Mouse (Mus musculus): ENCODE results near the gene Atf2. TPM values are rescaled to one million over a fixed set of nuclear protein-coding genes. Genes with fewer than 3 reads are reported as not detected.

The Atf2 gene
- 89.6 and 101 TPM in 2 replicates for polyA plus RNA-seq (2014; fragmentation: Nextera tagmentation; extraction: Ambion mirVana)

DNA sequence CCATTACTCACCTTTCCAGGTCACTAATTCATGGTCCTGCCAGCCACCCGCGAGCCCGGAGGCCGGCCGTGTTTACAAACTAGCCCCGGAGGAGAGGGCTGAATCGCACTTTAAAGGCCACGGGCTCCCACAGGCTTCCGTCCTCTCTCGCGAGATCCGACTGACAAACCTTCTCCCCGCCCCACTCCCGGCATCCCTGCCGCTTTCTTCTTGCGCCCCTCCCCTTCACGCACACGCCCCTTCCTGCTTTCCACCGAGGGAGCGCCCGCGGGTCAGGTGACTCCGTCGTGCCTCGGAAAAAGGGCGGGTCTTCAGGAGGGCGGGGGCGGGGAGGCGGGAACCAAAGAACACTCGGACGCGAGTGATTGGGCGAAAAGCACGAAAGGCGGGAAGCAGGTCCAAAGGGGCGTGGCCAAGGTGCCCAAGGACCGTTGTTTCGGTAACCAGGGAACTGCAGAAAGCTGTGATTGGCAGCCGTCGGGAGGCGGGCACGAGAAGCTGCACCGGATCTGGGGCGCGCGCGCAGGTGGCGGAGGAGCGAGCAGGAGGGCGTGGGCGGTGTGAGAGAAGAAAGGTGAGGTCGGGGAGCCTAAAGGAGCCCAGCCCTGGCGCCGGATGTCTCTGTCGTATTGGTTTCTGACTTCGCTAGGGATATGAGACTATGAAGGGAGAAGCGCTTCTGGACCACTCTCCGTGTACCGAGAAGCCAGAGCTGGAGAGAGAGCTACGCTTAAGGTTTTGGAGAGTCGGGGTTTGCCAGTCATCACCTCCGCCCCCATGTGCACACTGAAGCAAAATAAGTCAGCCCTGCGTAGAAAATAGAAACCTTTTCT lies at the start of gene Atf2:
Gene Atf2, minus strand, starts transcription at position 176 of the 833 bp plus-strand sequence.
- H3K4me1 ChIP-seq (replicated peaks; ENCODE audit: control insufficient read depth, insufficient read depth, low read length) = no peaks in the 10 kb centered on the region
- peak; percentile 99 for DNase-seq (ENCODE audit: low spot score)
- under 1% methylated on average over 63 of the region's 63 CpGs for WGBS
- no peaks in the 10 kb centered on the region for H3K9me3 ChIP-seq (ENCODE audit: control insufficient read depth, low read length)
- peak within 1 kb of the TSS; percentile 87 for H3K27ac ChIP-seq (ENCODE audit: low read depth, low read length)
- no peaks in the 10 kb centered on the region for H3K27me3 ChIP-seq (ENCODE audit: control insufficient read depth, insufficient read depth, low read length)
- H3K36me3 ChIP-seq (ENCODE audit: control insufficient read depth, insufficient read depth, low read length) = no peaks in the 10 kb centered on the region; the same call in 1 of the 2 replicates
- H3K9ac ChIP-seq (ENCODE audit: low read length) = peak within 1 kb of the TSS; percentile 95
- H3K4me2 ChIP-seq (ENCODE audit: low read depth, low read length, severe bottlenecking) = peak within 1 kb of the TSS; percentile 74
- peak within 1 kb of the TSS; percentile 73 for H3K4me3 ChIP-seq (ENCODE audit: low read depth, low read length)
- peak; percentile 96 for ATAC-seq (replicated peaks; ENCODE audit: low FRiP score)

DNA sequence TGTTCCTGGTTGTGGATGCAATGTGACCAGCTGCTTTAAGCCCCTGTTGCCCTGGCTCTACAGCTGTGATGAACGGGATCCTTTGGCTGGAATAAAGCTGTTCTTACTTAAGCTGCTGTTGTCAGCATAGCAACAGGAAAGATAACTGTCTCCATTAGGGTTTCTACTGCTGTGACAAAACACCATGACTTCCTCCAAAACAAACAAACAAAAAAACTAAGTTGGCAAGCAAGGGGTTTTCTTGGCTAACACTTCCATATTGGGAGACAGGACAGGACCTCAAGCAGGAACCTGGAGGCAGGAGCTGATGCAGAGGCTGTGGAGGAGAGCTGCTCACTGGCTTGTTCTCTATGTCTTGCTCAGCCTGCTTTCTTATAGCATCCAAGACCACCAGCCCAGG lies 48.8 kb upstream of the Atf2 start:
- no peaks in the 10 kb centered on the region for H3K9me3 ChIP-seq (ENCODE audit: control insufficient read depth, low read length)
- DNase-seq (ENCODE audit: low spot score) (no peak), ATAC-seq (replicated peaks; ENCODE audit: low FRiP score) (no peak)
- H3K4me3 ChIP-seq (ENCODE audit: low read depth, low read length) = no peak overlapping the region
- H3K36me3 ChIP-seq (ENCODE audit: control insufficient read depth, insufficient read depth, low read length) = no peaks in the 10 kb centered on the region
- 42% methylated on average over 1 of the region's 1 CpGs for WGBS
- H3K4me2 ChIP-seq (ENCODE audit: low read depth, low read length, severe bottlenecking) = no peak overlapping the region
- H3K27ac ChIP-seq (ENCODE audit: low read depth, low read length) = no peak overlapping the region
- H3K27me3 ChIP-seq (ENCODE audit: control insufficient read depth, insufficient read depth, low read length) = no peaks in the 10 kb centered on the region
- no peaks in the 10 kb centered on the region for H3K4me1 ChIP-seq (replicated peaks; ENCODE audit: control insufficient read depth, insufficient read depth, low read length)
- no peak overlapping the region for H3K9ac ChIP-seq (ENCODE audit: low read length)

DNA sequence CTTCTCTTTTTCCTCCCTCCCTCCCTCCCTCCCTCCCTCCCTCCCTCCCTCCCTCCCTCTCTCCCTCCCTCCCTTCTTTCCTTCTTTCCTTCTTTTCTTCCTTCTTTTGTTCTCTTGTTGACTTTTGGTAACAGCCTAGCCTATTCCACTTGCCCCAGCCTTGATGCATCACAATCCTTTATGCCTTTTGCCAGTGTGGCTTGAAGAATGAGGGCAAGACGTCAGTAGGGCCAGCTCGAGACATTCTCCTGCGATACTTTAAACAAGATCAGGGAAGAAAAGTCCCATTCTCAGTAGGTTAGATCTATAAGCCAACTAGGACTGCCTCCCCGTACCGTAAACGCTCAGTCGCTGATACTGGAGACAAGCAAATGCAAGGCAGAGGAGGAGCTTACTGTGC lies 48.0 kb upstream of the Atf2 start:
- Histone ChIP-seq H3K4me2 (ENCODE audit: low read depth, low read length, severe bottlenecking) (no peak overlapping the region), H3K9ac (ENCODE audit: low read length) (no peak overlapping the region), H3K9me3 (ENCODE audit: control insufficient read depth, low read length) (no peaks in the 10 kb centered on the region), H3K27me3 (ENCODE audit: control insufficient read depth, insufficient read depth, low read length) (no peaks in the 10 kb centered on the region), H3K36me3 (ENCODE audit: control insufficient read depth, insufficient read depth, low read length) (no peaks in the 10 kb centered on the region), H3K4me3 (ENCODE audit: low read depth, low read length) (no peak overlapping the region), H3K27ac (ENCODE audit: low read depth, low read length) (no peak overlapping the region), H3K4me1 (replicated peaks; ENCODE audit: control insufficient read depth, insufficient read depth, low read length) (no peaks in the 10 kb centered on the region)
- 81% methylated on average over 7 of the region's 7 CpGs for WGBS
- no peak for DNase-seq (ENCODE audit: low spot score)
- ATAC-seq (replicated peaks; ENCODE audit: low FRiP score) = no peak

DNA sequence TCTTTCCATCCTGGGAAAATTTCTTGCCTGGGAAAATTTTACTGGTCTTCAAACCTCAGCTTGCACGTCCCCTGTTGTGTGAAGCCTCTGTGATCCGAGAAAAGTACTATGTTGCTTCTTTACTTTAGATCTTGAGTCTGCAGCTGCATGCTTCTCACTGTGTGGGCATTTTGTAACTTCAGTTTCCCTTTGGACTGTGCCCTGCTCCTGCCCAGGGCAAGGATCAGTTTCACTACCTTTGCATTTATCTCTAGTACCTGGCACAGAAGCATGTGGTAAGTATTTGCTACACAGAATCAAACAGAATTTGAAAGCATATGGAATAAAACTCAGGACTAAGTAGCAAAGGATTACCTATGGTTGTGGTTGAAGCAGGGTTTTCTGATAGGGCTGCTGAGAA lies 46.5 kb upstream of the Atf2 start:
- H3K27me3 ChIP-seq (ENCODE audit: control insufficient read depth, insufficient read depth, low read length) = no peaks in the 10 kb centered on the region
- H3K27ac ChIP-seq (ENCODE audit: low read depth, low read length) = no peak overlapping the region
- no peak for DNase-seq (ENCODE audit: low spot score)
- no peak for ATAC-seq (replicated peaks; ENCODE audit: low FRiP score)
- no peak overlapping the region for H3K4me3 ChIP-seq (ENCODE audit: low read depth, low read length)
- H3K9me3 ChIP-seq (ENCODE audit: control insufficient read depth, low read length) = no peaks in the 10 kb centered on the region
- no peaks in the 10 kb centered on the region for H3K36me3 ChIP-seq (ENCODE audit: control insufficient read depth, insufficient read depth, low read length)
- no peak overlapping the region for H3K4me2 ChIP-seq (ENCODE audit: low read depth, low read length, severe bottlenecking)
- H3K9ac ChIP-seq (ENCODE audit: low read length) = no peak overlapping the region
- H3K4me1 ChIP-seq (replicated peaks; ENCODE audit: control insufficient read depth, insufficient read depth, low read length) = no peaks in the 10 kb centered on the region
- 82% methylated on average over 2 of the region's 2 CpGs for WGBS

DNA sequence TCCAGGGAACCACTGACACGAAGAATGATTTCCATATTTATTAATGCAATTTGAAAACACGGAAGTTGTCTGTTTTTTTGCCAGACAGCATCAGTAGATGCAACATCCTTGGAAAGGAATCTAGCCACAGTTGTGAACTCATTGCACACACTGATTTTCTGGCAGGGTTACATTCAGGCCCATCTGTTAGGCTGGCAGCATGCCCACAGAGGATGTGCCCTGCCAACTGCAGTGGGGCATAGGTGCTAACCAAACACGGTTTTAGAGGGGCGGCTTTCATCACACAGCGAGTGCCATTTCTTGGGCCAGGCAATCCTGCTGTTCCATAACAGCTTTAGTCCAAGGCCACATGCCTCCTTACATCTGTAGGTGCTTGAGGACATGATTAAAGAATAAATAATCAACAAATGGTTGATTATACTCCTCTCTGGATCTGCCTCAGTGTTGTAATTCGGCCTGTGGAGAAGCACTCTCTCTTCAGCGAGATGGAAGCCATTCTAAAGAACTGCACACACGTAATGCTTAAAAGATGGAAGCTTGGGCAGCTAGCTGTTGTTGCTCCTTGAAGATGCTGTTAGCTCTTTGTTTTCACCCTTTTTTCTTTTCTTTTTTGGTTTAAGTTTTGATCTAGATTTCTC lies 40.4 kb upstream of the Atf2 start:
- DNase-seq (ENCODE audit: low spot score) (no peak), ATAC-seq (replicated peaks; ENCODE audit: low FRiP score) (no peak)
- Histone ChIP-seq H3K27me3 (ENCODE audit: control insufficient read depth, insufficient read depth, low read length) (no peaks in the 10 kb centered on the region), H3K9me3 (ENCODE audit: control insufficient read depth, low read length) (no peaks in the 10 kb centered on the region), H3K27ac (ENCODE audit: low read depth, low read length) (no peak overlapping the region), H3K4me1 (replicated peaks; ENCODE audit: control insufficient read depth, insufficient read depth, low read length) (no peaks in the 10 kb centered on the region), H3K36me3 (ENCODE audit: control insufficient read depth, insufficient read depth, low read length) (no peaks in the 10 kb centered on the region), H3K4me3 (ENCODE audit: low read depth, low read length) (no peak overlapping the region), H3K9ac (ENCODE audit: low read length) (no peak overlapping the region), H3K4me2 (ENCODE audit: low read depth, low read length, severe bottlenecking) (no peak overlapping the region)
- 84% methylated on average over 8 of the region's 8 CpGs for WGBS

DNA sequence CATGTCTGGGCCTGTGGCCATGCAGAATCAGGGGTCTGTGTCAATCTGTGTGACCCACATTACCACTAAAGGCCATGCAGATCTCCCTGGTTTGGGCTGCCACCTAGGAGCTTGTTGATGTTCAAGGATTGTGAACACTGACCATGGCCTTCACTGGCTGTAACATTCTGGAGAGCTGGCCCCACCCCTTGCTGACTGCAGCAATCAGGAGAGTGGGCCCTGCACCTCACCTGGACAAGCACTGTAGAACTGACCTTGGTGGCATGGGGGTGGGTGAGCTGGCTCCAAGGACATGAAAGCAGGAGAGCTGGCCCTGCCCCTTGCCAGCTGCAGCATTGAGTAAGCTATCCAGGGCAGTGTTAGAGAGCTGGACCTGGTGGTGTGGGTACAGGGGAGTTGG lies 35.3 kb upstream of the Atf2 start:
- ATAC-seq (replicated peaks; ENCODE audit: low FRiP score) (no peak), DNase-seq (ENCODE audit: low spot score) (no peak)
- no peak overlapping the region for H3K4me3 ChIP-seq (ENCODE audit: low read depth, low read length)
- H3K9me3 ChIP-seq (ENCODE audit: control insufficient read depth, low read length) = no peaks in the 10 kb centered on the region
- no peak overlapping the region for H3K27ac ChIP-seq (ENCODE audit: low read depth, low read length)
- no peak overlapping the region for H3K4me2 ChIP-seq (ENCODE audit: low read depth, low read length, severe bottlenecking)
- no peaks in the 10 kb centered on the region for H3K4me1 ChIP-seq (replicated peaks; ENCODE audit: control insufficient read depth, insufficient read depth, low read length)
- no peaks in the 10 kb centered on the region for H3K27me3 ChIP-seq (ENCODE audit: control insufficient read depth, insufficient read depth, low read length)
- H3K9ac ChIP-seq (ENCODE audit: low read length) = no peak overlapping the region
- H3K36me3 ChIP-seq (ENCODE audit: control insufficient read depth, insufficient read depth, low read length) = no peaks in the 10 kb centered on the region

DNA sequence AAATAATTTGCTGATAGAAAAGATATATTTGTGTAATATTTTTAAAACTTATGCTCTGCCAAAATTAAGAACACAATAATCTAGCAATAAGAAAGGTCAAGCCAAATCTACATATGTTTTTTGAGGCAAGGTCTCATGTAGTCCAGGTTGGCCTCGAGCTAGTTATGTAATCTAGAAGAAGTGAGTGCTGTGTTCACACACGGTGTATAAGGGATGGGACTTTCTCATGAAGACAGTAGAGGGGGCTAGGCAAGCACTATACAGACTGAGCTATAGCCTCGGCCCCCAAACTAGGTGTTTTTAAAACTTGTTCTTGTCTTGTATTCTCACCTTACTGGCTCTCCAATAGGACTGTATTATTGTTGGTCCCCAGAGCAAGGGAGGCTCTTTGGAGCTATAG lies 33.1 kb upstream of the Atf2 start:
- Histone ChIP-seq H3K9me3 (ENCODE audit: control insufficient read depth, low read length) (no peaks in the 10 kb centered on the region), H3K4me3 (ENCODE audit: low read depth, low read length) (no peak overlapping the region), H3K27me3 (ENCODE audit: control insufficient read depth, insufficient read depth, low read length) (no peaks in the 10 kb centered on the region), H3K36me3 (ENCODE audit: control insufficient read depth, insufficient read depth, low read length) (no peaks in the 10 kb centered on the region), H3K9ac (ENCODE audit: low read length) (no peak overlapping the region), H3K4me1 (replicated peaks; ENCODE audit: control insufficient read depth, insufficient read depth, low read length) (no peaks in the 10 kb centered on the region), H3K27ac (ENCODE audit: low read depth, low read length) (no peak overlapping the region), H3K4me2 (ENCODE audit: low read depth, low read length, severe bottlenecking) (no peak overlapping the region)
- 69% methylated on average over 3 of the region's 3 CpGs for WGBS
- DNase-seq (ENCODE audit: low spot score) = no peak
- no peak for ATAC-seq (replicated peaks; ENCODE audit: low FRiP score)

DNA sequence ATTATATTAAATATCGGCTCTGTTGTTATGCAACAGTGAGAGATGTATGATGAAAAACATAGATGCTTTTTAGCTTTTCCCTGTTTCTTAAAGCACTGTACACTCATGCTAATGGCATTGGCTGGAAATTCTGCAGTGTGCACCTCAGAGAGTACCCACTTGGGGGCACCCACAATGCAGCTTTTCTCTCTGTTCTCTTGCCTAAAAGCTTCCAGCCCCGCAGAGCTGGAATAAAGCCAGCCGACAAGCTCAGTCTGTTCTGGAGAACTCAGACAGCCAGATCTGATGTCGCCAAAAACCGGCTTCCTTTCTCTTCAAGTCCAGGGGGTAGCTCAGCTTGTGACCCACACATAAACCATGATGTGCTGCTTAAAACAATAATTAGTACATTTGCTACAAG lies 32.6 kb upstream of the Atf2 start:
- H3K9me3 ChIP-seq (ENCODE audit: control insufficient read depth, low read length) = no peaks in the 10 kb centered on the region
- no peak overlapping the region for H3K9ac ChIP-seq (ENCODE audit: low read length)
- no peaks in the 10 kb centered on the region for H3K36me3 ChIP-seq (ENCODE audit: control insufficient read depth, insufficient read depth, low read length)
- no peak overlapping the region for H3K4me2 ChIP-seq (ENCODE audit: low read depth, low read length, severe bottlenecking)
- H3K27ac ChIP-seq (ENCODE audit: low read depth, low read length) = no peak overlapping the region
- no peak overlapping the region for H3K4me3 ChIP-seq (ENCODE audit: low read depth, low read length)
- no peaks in the 10 kb centered on the region for H3K4me1 ChIP-seq (replicated peaks; ENCODE audit: control insufficient read depth, insufficient read depth, low read length)
- 26% methylated on average over 5 of the region's 5 CpGs for WGBS
- DNase-seq (ENCODE audit: low spot score) (peak; percentile 68), ATAC-seq (replicated peaks; ENCODE audit: low FRiP score) (no peak)
- H3K27me3 ChIP-seq (ENCODE audit: control insufficient read depth, insufficient read depth, low read length) = no peaks in the 10 kb centered on the region

DNA sequence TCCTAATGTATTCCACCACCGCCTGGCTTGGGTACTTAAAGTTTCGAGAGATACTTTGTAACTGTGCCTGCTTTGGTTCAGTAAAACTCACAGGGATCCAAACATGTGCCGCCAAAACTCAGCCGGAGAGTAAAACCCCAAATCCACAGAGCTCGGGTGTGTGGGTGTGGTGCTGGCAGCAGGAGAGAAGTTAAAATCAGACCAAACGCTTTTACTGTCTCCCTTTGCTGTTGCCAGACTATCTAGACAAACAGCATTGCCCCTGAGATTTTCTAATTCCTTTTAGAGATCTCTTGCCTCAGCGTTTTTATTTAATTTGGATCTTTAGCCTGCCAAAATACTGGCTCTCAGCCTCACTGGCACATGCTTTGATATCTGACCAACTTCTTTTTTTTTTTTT lies 27.2 kb upstream of the Atf2 start:
- DNase-seq (ENCODE audit: low spot score) = no peak
- WGBS = 82% methylated on average over 7 of the region's 7 CpGs
- no peaks in the 10 kb centered on the region for H3K36me3 ChIP-seq (ENCODE audit: control insufficient read depth, insufficient read depth, low read length)

More for the DNA sequence above, 27.2 kb upstream of the Atf2 start:
- H3K9me3 ChIP-seq (ENCODE audit: control insufficient read depth, low read length) = no peaks in the 10 kb centered on the region
- ATAC-seq (replicated peaks; ENCODE audit: low FRiP score) = no peak
- H3K4me3 ChIP-seq (ENCODE audit: low read depth, low read length) = no peak overlapping the region
- no peaks in the 10 kb centered on the region for H3K4me1 ChIP-seq (replicated peaks; ENCODE audit: control insufficient read depth, insufficient read depth, low read length)
- no peak overlapping the region for H3K27ac ChIP-seq (ENCODE audit: low read depth, low read length)
- no peak overlapping the region for H3K4me2 ChIP-seq (ENCODE audit: low read depth, low read length, severe bottlenecking)
- H3K9ac ChIP-seq (ENCODE audit: low read length) = no peak overlapping the region
- no peaks in the 10 kb centered on the region for H3K27me3 ChIP-seq (ENCODE audit: control insufficient read depth, insufficient read depth, low read length)

Measured in forebrain, embryonic 11.5 days (tissue).